Mouse (Mus musculus) layer of hippocampus, postnatal 25 days (tissue): ENCODE data around the gene Gpr156. TPM values are rescaled to one million over a fixed set of nuclear protein-coding genes. Genes with fewer than 3 reads are reported as not detected.
"Not testable (repeated sequence)": the region's sequence is repeated elsewhere in the genome, so short reads cannot be mapped to it uniquely, and the experiment has no call there.

ENCODE experiments used
- DNase-seq, 2 experiments: peaks; one replicate each; pipeline ENCODE4 v3.0.0; 2022; ENCODE audit warnings: mixed read lengths in 2 of 2, low spot score in 1 of 2; ENCODE audit errors: extremely low spot score in 1 of 2
- total RNA-seq, 2 experiments: library from RNA; stranded (reverse); gene quantifications; 2 replicates each; pipeline ENCODE4 v1.2.3; 2021

The Gpr156 gene
- total RNA-seq, 2 experiments from 2014 or later, result 0.76 to 0.77 TPM

GRCm38 (mm10) chr16:37990553-37991344, 74.5 kb downstream of the Gpr156 start:
- no peak for DNase-seq

- no peak for DNase-seq
Measured at GRCm38 (mm10) chr16:37992806-37993205, 76.5 kb downstream of the Gpr156 start.

- peak in 1 of 2 experiments; percentile 49 for DNase-seq
Measured at GRCm38 (mm10) chr16:37994647-37995046, 78.4 kb downstream of the Gpr156 start.

GRCm38 (mm10) chr16:37997771-37998170, 81.5 kb downstream of the Gpr156 start:
- DNase-seq, result no peak

GRCm38 (mm10) chr16:37999762-38000161, 83.5 kb downstream of the Gpr156 start:
- DNase-seq, result no peak

- no peak for DNase-seq
Measured at GRCm38 (mm10) chr16:38000178-38000577, 83.9 kb downstream of the Gpr156 start.

- no peak for DNase-seq
Measured at GRCm38 (mm10) chr16:38001766-38002165, 85.5 kb downstream of the Gpr156 start.

- DNase-seq, result no peak
Measured at GRCm38 (mm10) chr16:38002485-38002884, 86.2 kb downstream of the Gpr156 start.

- DNase-seq, result no peak
Measured at GRCm38 (mm10) chr16:38004486-38005020, 88.3 kb downstream of the Gpr156 start.

- no peak for DNase-seq
Measured at GRCm38 (mm10) chr16:38005471-38005870, 89.2 kb downstream of the Gpr156 start.

GRCm38 (mm10) chr16:38008371-38008770, 92.1 kb downstream of the Gpr156 start:
- DNase-seq, result no peak

- no peak for DNase-seq
Measured at GRCm38 (mm10) chr16:38009041-38009825, 92.9 kb downstream of the Gpr156 start.

GRCm38 (mm10) chr16:38011486-38011885, 95.2 kb downstream of the Gpr156 start:
- no peak for DNase-seq

GRCm38 (mm10) chr16:38012382-38012781, 96.1 kb downstream of the Gpr156 start:
- no peak for DNase-seq

- no peak for DNase-seq
Measured at GRCm38 (mm10) chr16:38012891-38013290, 96.6 kb downstream of the Gpr156 start.

GRCm38 (mm10) chr16:38014951-38015350, 98.7 kb downstream of the Gpr156 start:
- no peak for DNase-seq

- DNase-seq, result no peak
Measured at GRCm38 (mm10) chr16:38016928-38017524, 100.7 kb downstream of the Gpr156 start.

- DNase-seq, result no peak
Measured at GRCm38 (mm10) chr16:38017958-38018376, 101.7 kb downstream of the Gpr156 start.

- DNase-seq, result no peak
Measured at GRCm38 (mm10) chr16:38032644-38033043, 116.3 kb downstream of the Gpr156 start.

- DNase-seq, result no peak
Measured at GRCm38 (mm10) chr16:38033071-38033470, 116.8 kb downstream of the Gpr156 start.

- not testable (repeated sequence) for DNase-seq
Measured at GRCm38 (mm10) chr16:38038101-38038500, 121.8 kb downstream of the Gpr156 start.
